Mouse (Mus musculus): ENCODE results near the gene Aldoart2.

GRCm38 (mm10) chr12:55538328-55538971 is 26.6 kb upstream of the Aldoart2 start:
- TF ChIP-seq CTCF (IDR thresholded peaks at IDR 0.05; ENCODE audit: low read depth) (0 out of 2 replicates have a peak, but pooled peaks have one; percentile 6), EP300 (IDR thresholded peaks at IDR 0.05; ENCODE audit: low read depth) (no peak)
